Mouse (Mus musculus) gastrocnemius, postnatal 10 days (tissue): Measurements from ENCODE around the gene Zeb2. TPM values are rescaled to one million over a fixed set of nuclear protein-coding genes. Genes with fewer than 3 reads are reported as not detected.

Source experiments
- DNase-seq: peaks from one replicate; pipeline ENCODE4 v3.0.0; 2021; ENCODE audit warnings: mixed read lengths
- total RNA-seq, 2 experiments: library from RNA; stranded (reverse); gene quantifications; 2 replicates each; pipeline ENCODE4 v1.2.3; 2021

Gene Zeb2
- total RNA-seq, 2 experiments from 2014 or later, result 72.6 to 114 TPM

GRCm38 (mm10) chr2:45096638-45097247 lies 20.5 kb downstream of the Zeb2 start:
- DNase-seq, result no peak

- no peak for DNase-seq
These were observed 21.4 kb downstream of the Zeb2 start for GRCm38 (mm10) chr2:45095825-45096224.

GRCm38 (mm10) chr2:45094371-45094967 lies 22.7 kb downstream of the Zeb2 start:
- DNase-seq, result no peak

GRCm38 (mm10) chr2:45093479-45093878 lies 23.7 kb downstream of the Zeb2 start:
- no peak for DNase-seq

- DNase-seq, result no peak
These were observed 24.5 kb downstream of the Zeb2 start for GRCm38 (mm10) chr2:45092654-45093053.

DNA sequence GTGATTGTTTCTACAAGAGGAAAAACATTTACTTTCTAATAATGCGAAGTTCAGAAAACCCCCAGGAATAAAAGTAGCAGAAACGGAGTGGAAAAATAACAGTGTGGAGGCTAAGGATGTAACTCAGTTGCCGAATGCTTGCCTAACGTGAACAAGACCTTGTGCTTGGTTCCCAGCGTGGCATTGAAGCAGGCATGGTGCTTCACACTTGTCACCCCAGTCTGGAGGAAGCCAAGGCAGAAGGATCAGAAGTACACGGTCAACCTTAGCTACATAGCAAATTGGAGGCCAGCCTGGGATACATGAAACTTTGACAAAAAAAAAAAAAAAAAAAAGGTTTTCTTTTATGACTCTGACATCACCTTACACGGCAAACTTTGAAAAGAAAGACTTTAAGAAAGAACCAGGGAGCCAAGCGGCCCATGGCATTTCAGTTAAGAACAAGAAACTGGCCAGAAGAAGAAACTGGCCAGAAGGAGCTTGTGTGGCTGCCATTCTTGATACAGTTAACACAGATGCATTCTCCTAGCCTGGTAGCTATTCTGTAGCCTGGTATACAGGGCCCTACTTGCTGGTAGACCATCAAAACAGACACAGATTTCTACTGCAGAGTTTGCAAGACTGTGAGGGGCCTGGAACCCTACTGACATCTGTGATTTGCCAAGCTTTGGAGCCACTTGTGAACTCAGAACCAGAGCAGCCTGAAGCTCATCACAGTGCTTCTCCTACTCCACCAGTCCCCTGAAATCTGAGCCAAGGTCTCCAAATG lies 26.5 kb downstream of the Zeb2 start:
- DNase-seq, result no peak

DNA sequence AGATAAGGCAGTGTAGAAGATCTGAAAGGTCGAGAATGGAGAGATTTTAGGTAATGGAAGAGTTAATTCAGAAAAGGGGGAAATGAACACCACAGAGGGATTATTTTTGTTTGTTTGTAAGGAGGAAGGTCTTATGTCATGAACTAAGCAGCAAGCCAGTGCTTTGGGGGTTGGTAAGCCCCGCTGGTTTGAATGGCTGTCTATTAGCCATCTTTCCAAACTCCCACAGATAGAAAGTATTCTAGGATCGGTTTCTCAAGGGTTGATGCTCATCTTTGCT lies 28.0 kb downstream of the Zeb2 start:
- no peak for DNase-seq

GRCm38 (mm10) chr2:45088435-45089250 lies 28.6 kb downstream of the Zeb2 start:
- DNase-seq, result no peak

GRCm38 (mm10) chr2:45087208-45087607 lies 30.0 kb downstream of the Zeb2 start:
- DNase-seq, result no peak

DNA sequence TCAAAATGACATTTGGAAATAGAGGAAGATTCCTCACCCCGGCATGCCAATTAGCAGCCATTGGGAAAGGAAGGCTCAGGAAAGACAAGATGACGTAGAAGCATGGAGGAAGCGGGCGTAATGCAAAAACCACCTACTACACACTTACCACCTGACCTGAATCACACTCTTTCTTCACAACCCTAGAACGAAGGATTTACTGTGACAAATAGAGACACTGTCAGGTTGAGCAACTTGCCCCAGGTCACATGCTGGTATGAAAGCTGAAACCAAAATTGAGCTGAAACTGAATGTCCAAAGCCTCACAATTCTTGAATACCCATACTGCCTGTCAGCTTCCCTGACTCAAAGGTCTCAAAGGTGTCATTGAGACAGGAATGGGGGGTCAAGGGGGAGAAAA lies 31.5 kb downstream of the Zeb2 start:
- DNase-seq, result no peak

- DNase-seq, result no peak
These were observed 34.2 kb downstream of the Zeb2 start for GRCm38 (mm10) chr2:45083042-45083441.

- no peak for DNase-seq
These were observed 35.6 kb downstream of the Zeb2 start for GRCm38 (mm10) chr2:45081559-45081958.

DNA sequence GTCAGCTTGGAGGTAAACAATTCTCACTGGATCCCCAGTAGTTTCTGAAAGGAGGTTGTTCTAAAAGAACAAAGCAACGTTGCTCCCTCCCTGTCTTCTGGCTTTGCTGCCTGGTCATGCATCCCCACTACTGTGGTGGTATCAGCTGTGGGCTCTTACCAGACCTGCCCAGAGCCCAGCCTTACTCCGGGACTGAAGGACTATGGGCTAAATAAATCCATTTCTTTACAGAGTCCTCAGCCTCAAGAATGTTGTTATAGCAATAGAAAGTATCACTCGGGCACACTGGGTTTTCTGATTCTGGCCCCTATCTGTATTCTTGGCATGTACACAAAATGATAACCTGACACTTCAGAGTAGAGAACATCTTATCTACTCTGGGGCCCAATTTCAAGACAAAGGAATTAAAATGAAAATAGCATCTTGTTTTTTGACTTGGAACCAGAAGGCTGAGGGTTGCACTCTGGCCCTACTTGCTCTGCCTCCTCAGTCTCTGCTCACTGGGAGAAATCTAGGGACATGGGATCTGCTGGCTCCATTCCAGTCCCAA lies 39.2 kb downstream of the Zeb2 start:
- DNase-seq, result no peak

GRCm38 (mm10) chr2:45077383-45077782 lies 39.8 kb downstream of the Zeb2 start:
- DNase-seq, result no peak

GRCm38 (mm10) chr2:45073025-45073424 lies 44.2 kb downstream of the Zeb2 start:
- no peak for DNase-seq

DNA sequence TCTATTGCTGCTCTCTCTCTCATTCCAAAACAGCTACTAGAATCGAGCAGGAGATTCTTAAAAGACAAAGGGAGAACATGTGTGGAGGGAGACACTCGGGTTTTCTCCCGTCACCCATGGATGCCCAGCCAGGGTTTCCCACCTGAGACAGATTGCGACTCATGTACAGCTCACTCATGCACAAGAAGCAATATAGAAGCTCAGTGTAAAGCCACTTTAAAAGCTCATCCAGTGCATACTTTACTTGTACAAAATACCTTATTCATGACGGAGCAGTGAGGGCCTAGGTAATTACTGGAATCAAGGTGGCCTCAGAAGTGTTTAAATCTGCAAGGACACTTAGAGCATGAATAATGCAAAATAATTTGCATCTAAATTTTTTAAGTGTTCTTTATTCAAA lies 45.9 kb downstream of the Zeb2 start:
- DNase-seq, result no peak

- DNase-seq, result no peak
These were observed 46.5 kb downstream of the Zeb2 start for GRCm38 (mm10) chr2:45070612-45071276.

- DNase-seq, result no peak
These were observed 48.2 kb downstream of the Zeb2 start for GRCm38 (mm10) chr2:45068792-45069550.

- no peak for DNase-seq
These were observed 50.1 kb downstream of the Zeb2 start for GRCm38 (mm10) chr2:45067116-45067515.

DNA sequence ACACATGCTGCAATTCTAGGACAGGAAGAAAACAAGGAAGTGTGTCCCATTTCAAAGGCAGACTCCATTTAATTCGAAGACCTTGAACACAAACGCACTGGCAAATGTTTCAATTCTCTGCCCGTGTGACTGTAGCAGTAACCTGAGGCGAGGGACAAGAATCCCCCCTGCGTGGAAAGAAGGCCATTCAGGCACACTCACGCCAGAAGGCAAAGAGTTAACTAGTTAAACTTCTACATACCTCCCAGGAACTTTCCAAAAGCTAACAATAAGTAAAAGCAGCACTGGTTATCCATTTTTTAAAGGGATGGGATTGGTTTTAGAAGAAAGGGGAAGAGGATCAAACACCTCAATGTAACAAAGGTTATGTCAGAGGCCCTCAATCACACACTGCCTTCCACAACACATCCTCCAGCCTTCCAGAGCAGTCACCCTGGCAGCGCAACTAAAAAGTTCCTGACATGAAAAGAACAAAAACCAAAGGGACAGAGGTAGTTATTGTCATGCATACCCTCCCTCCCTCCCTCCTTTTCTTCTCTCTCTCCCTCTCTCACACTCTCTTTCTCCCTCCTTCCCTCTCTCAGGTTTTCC lies 53.8 kb downstream of the Zeb2 start:
- no peak for DNase-seq

GRCm38 (mm10) chr2:45062136-45062535 lies 55.1 kb downstream of the Zeb2 start:
- DNase-seq, result no peak
